Mouse (Mus musculus) MEL (cell line): ENCODE measurements around the gene Tox2. TPM values are rescaled to one million over a fixed set of nuclear protein-coding genes. Genes with fewer than 3 reads are reported as not detected.

Source experiments
- DNase-seq: peaks from one replicate; pipeline ENCODE4 v3.0.0; 2011; ENCODE audit warnings: low read depth, low spot score
- H3K27ac ChIP-seq: 2 replicates; pipeline ENCODE4 v1.5.1; 2012; ENCODE audit warnings: low read depth, mild to moderate bottlenecking, control low read depth, low read length, moderate library complexity; ENCODE audit not compliant: control insufficient read depth
- H3K27me3 ChIP-seq, 2 experiments: fragments of 150-350 bp in 1 of 2; sonication (generic) in 1 of 2; 2 replicates each; pipeline ENCODE4 v1.6.1; 2012; ENCODE audit warnings: low read length in 2 of 2, mild to moderate bottlenecking in 2 of 2, improper control_type of control experiment in 1 of 2, moderate library complexity in 1 of 2; ENCODE audit not compliant: insufficient read depth in 2 of 2, control insufficient read depth in 1 of 2
- H3K36me3 ChIP-seq, 2 experiments: 2 replicates each; pipeline ENCODE4 v1.6.1; 2012 to 2014; ENCODE audit warnings: low read length in 2 of 2, improper control_type of control experiment in 1 of 2, inconsistent platforms in 1 of 2, mild to moderate bottlenecking in 1 of 2; ENCODE audit not compliant: insufficient read depth in 2 of 2, control insufficient read depth in 1 of 2
- H3K4me1 ChIP-seq, 2 experiments: fragments of 150-350 bp in 1 of 2; sonication (generic) in 1 of 2; 2 replicates each; pipeline ENCODE4 v1.6.1; 2012; ENCODE audit warnings: low read length in 2 of 2, improper control_type of control experiment in 1 of 2, mild to moderate bottlenecking in 1 of 2; ENCODE audit not compliant: insufficient read depth in 2 of 2, control insufficient read depth in 1 of 2
- H3K4me3 ChIP-seq, 2 experiments: fragments of 150-350 bp in 1 of 2; sonication (generic) in 1 of 2; 2 replicates each; pipeline ENCODE4 v1.5.1; 2012; ENCODE audit warnings: low read depth in 2 of 2, low read length in 2 of 2, mild to moderate bottlenecking in 2 of 2, moderate library complexity in 2 of 2, control low read depth in 1 of 2, improper control_type of control experiment in 1 of 2; ENCODE audit not compliant: control insufficient read depth in 1 of 2, insufficient read depth in 1 of 2
- H3K79me2 ChIP-seq: 2 replicates; pipeline ENCODE4 v1.6.1; 2012; ENCODE audit warnings: mild to moderate bottlenecking, low read length, moderate library complexity; ENCODE audit not compliant: control insufficient read depth, poor library complexity, insufficient read depth
- H3K9ac ChIP-seq: 2 replicates; pipeline ENCODE4 v1.6.1; 2012; ENCODE audit warnings: low read depth, mild to moderate bottlenecking, control low read depth, low read length, moderate library complexity; ENCODE audit not compliant: control insufficient read depth, poor library complexity, severe bottlenecking
- H3K9me3 ChIP-seq: fragments of 150-350 bp; sonication (generic); replicated peaks from 2 replicates; pipeline ENCODE4 v1.6.1; 2012; ENCODE audit warnings: mild to moderate bottlenecking, low read length, improper control_type of control experiment, moderate library complexity; ENCODE audit not compliant: insufficient read depth
- BHLHE40 ChIP-seq: IDR thresholded peaks from 2 replicates; pipeline ENCODE4 v1.6.1; 2012; ENCODE audit warnings: low read depth, mild to moderate bottlenecking, inconsistent platforms, low read length, improper control_type of control experiment, borderline replicate concordance
- CTCF ChIP-seq, 3 experiments: IDR thresholded peaks in 2 of 3; conservative IDR thresholded peaks in 1 of 3; 2 replicates each; pipeline ENCODE4 v1.5.1; 2011 to 2012; ENCODE audit warnings: low read length in 3 of 3, low read depth in 2 of 3, mild to moderate bottlenecking in 2 of 3, improper control_type of control experiment in 1 of 3, inconsistent platforms in 1 of 3, mixed read lengths in 1 of 3, moderate library complexity in 1 of 3; ENCODE audit not compliant: control insufficient read depth in 1 of 3, insufficient read depth in 1 of 3, poor library complexity in 1 of 3, severe bottlenecking in 1 of 3
- E2F4 ChIP-seq: IDR thresholded peaks from 2 replicates; pipeline ENCODE4 v1.6.1; 2011; ENCODE audit warnings: low read depth, low read length, improper control_type of control experiment, borderline replicate concordance
- ELF1 ChIP-seq: IDR thresholded peaks from 2 replicates; pipeline ENCODE4 v1.6.1; 2014; ENCODE audit warnings: low read depth, mild to moderate bottlenecking, inconsistent platforms, low read length, improper control_type of control experiment, moderate library complexity
- EP300 ChIP-seq, 2 experiments: IDR thresholded peaks; 2 replicates each; pipeline ENCODE4 v1.6.1; 2011; ENCODE audit warnings: improper control_type of control experiment in 2 of 2, low read length in 2 of 2, low read depth in 1 of 2, mild to moderate bottlenecking in 1 of 2
- ETS1 ChIP-seq: IDR thresholded peaks from 2 replicates; pipeline ENCODE4 v1.6.1; 2012; ENCODE audit warnings: low read depth, mild to moderate bottlenecking, inconsistent platforms, low read length, improper control_type of control experiment, moderate library complexity
- GABPA ChIP-seq: IDR thresholded peaks from 2 replicates; pipeline ENCODE4 v1.6.1; 2012; ENCODE audit warnings: low read depth, mild to moderate bottlenecking, inconsistent platforms, low read length, improper control_type of control experiment, moderate library complexity
- GATA1 ChIP-seq: IDR thresholded peaks from 2 replicates; pipeline ENCODE4 v1.6.1; 2011; ENCODE audit warnings: low read depth, low read length, improper control_type of control experiment
- JUND ChIP-seq: IDR thresholded peaks from 2 replicates; pipeline ENCODE4 v1.6.1; 2011; ENCODE audit warnings: low read depth, mild to moderate bottlenecking, improper control_type of control experiment, low read length
- KAT2A ChIP-seq: conservative IDR thresholded peaks from 2 replicates; pipeline ENCODE4 v1.6.1; 2012; ENCODE audit warnings: low read depth, low read length, improper control_type of control experiment, inconsistent platforms
- MAFK ChIP-seq: IDR thresholded peaks from 2 replicates; pipeline ENCODE4 v1.6.1; 2011; ENCODE audit warnings: low read depth, mild to moderate bottlenecking, low read length, improper control_type of control experiment, borderline replicate concordance
- MAX ChIP-seq: IDR thresholded peaks from 2 replicates; pipeline ENCODE4 v1.6.1; 2011; ENCODE audit warnings: low read length, improper control_type of control experiment
- MAZ ChIP-seq: IDR thresholded peaks from 2 replicates; pipeline ENCODE4 v1.6.1; 2012; ENCODE audit warnings: low read depth, mild to moderate bottlenecking, inconsistent platforms, low read length, improper control_type of control experiment
- MXI1 ChIP-seq: IDR thresholded peaks from 2 replicates; pipeline ENCODE4 v1.6.1; 2011; ENCODE audit warnings: mild to moderate bottlenecking, low read depth, low read length, improper control_type of control experiment
- MYB ChIP-seq: IDR thresholded peaks from 2 replicates; pipeline ENCODE4 v1.6.1; 2011; ENCODE audit warnings: mild to moderate bottlenecking, low read depth, low read length, improper control_type of control experiment
- NRF1 ChIP-seq: IDR thresholded peaks from 2 replicates; pipeline ENCODE4 v1.6.1; 2014; ENCODE audit warnings: low read depth, mild to moderate bottlenecking, inconsistent platforms, low read length, improper control_type of control experiment, moderate library complexity; ENCODE audit not compliant: poor library complexity, insufficient read depth, severe bottlenecking
- POLR2A ChIP-seq, 2 experiments: IDR thresholded peaks; 2 replicates each; pipeline ENCODE4 v1.6.1; 2011 to 2012; ENCODE audit warnings: low read length in 2 of 2, mild to moderate bottlenecking in 2 of 2, control low read depth in 1 of 2, improper control_type of control experiment in 1 of 2, low read depth in 1 of 2, moderate library complexity in 1 of 2; ENCODE audit not compliant: control insufficient read depth in 1 of 2, insufficient read depth in 1 of 2, poor library complexity in 1 of 2
- POLR2AphosphoS2 ChIP-seq: IDR thresholded peaks from 2 replicates; pipeline ENCODE4 v1.6.1; 2011; ENCODE audit warnings: low read length, improper control_type of control experiment
- RAD21 ChIP-seq: IDR thresholded peaks from 2 replicates; pipeline ENCODE4 v1.6.1; 2011; ENCODE audit warnings: mild to moderate bottlenecking, low read depth, low read length, improper control_type of control experiment
- SMC3 ChIP-seq: IDR thresholded peaks from 2 replicates; pipeline ENCODE4 v1.6.1; 2011; ENCODE audit warnings: low read depth, low read length, improper control_type of control experiment
- TAL1 ChIP-seq: IDR thresholded peaks from 2 replicates; pipeline ENCODE4 v1.6.1; 2012; ENCODE audit warnings: mild to moderate bottlenecking, inconsistent platforms, low read length, moderate library complexity, mixed read lengths
- TCF12 ChIP-seq: IDR thresholded peaks from 2 replicates; pipeline ENCODE4 v1.6.1; 2014; ENCODE audit warnings: low read depth, mild to moderate bottlenecking, inconsistent platforms, low read length, improper control_type of control experiment, moderate library complexity
- UBTF ChIP-seq: IDR thresholded peaks from 2 replicates; pipeline ENCODE4 v1.6.1; 2012; ENCODE audit warnings: low read depth, mild to moderate bottlenecking, inconsistent platforms, low read length, improper control_type of control experiment, moderate library complexity, borderline replicate concordance; ENCODE audit not compliant: insufficient read depth
- USF1 ChIP-seq: IDR thresholded peaks from 2 replicates; pipeline ENCODE4 v1.6.1; 2014; ENCODE audit warnings: low read depth, mild to moderate bottlenecking, inconsistent platforms, low read length, improper control_type of control experiment, moderate library complexity
- USF2 ChIP-seq, 2 experiments: IDR thresholded peaks; 2 replicates each; pipeline ENCODE4 v1.6.1; 2011 to 2012; ENCODE audit warnings: improper control_type of control experiment in 2 of 2, low read length in 2 of 2, borderline replicate concordance in 1 of 2, inconsistent platforms in 1 of 2, low read depth in 1 of 2, mild to moderate bottlenecking in 1 of 2; ENCODE audit not compliant: insufficient read depth in 1 of 2
- ZC3H11A ChIP-seq: IDR thresholded peaks from 2 replicates; pipeline ENCODE4 v1.6.1; 2012; ENCODE audit warnings: low read depth, mild to moderate bottlenecking, inconsistent platforms, low read length, improper control_type of control experiment
- ZKSCAN1 ChIP-seq: IDR thresholded peaks from 2 replicates; pipeline ENCODE4 v1.6.1; 2012; ENCODE audit warnings: low read depth, mild to moderate bottlenecking, inconsistent platforms, low read length, improper control_type of control experiment, moderate library complexity
- ZMIZ1 ChIP-seq: IDR thresholded peaks from 2 replicates; pipeline ENCODE4 v1.6.1; 2012; ENCODE audit warnings: low read depth, mild to moderate bottlenecking, inconsistent platforms, low read length, improper control_type of control experiment, moderate library complexity
- polyA plus RNA-seq, 2 experiments: library from polyadenylated mRNA; stranded (reverse) in 1 of 2; unstranded in 1 of 2; fragments of >175 nt in 1 of 2; fragments of >200 nt in 1 of 2; gene quantifications; 2 replicates each; pipeline versions ENCODE4 v1.2.1 to v1.2.4; 2012; ENCODE audit warnings: low replicate concordance in 2 of 2, low read depth in 1 of 2; ENCODE audit not compliant: insufficient read length in 2 of 2, insufficient read depth in 1 of 2, missing spikeins in 1 of 2
- total RNA-seq: library from RNA; depleted of rRNA; stranded (reverse); fragments of 300-350 nt; gene quantifications from 2 replicates; pipeline ENCODE4 v1.2.3, GENCODE M21; 2012

Tox2 gene
- total and polyA plus RNA-seq, 3 experiments, result not detected

- no peak for DNase-seq
- Histone ChIP-seq H3K4me1 (no peaks in the 10 kb centered on the region), H3K27me3 (no peaks in the 10 kb centered on the region), H3K9ac (no peak overlapping the region), H3K9me3 (no peaks in the 10 kb centered on the region), H3K79me2 (no peaks in the 10 kb centered on the region), H3K27ac (no peak overlapping the region), H3K36me3 (no peaks in the 10 kb centered on the region)
- no peak for TF ChIP-seq USF2 (IDR thresholded peaks at IDR 0.05; ENCODE audit: borderline replicate concordance in 1 of 2, insufficient read depth in 1 of 2, low read depth in 1 of 2, low read length in 2 of 2)
- no peak for TF ChIP-seq MXI1
- TF ChIP-seq TCF12, result no peak
- no peak for TF ChIP-seq E2F4
- TF ChIP-seq ELF1, result no peak
- TF ChIP-seq MAFK, result no peak
- no peak for TF ChIP-seq POLR2A (IDR thresholded peaks at IDR 0.05; ENCODE audit: control insufficient read depth in 1 of 2, insufficient read depth in 1 of 2, low read depth in 1 of 2, low read length in 2 of 2, poor library complexity in 1 of 2)
- no peak for TF ChIP-seq USF1
- no peak for TF ChIP-seq MYB
- TF ChIP-seq JUND, result no peak
- TF ChIP-seq CTCF (IDR thresholded peaks at IDR 0.05 in 2 of 3, conservative IDR thresholded peaks at IDR 0.05 in 1 of 3; ENCODE audit: control insufficient read depth in 1 of 3, insufficient read depth in 1 of 3, low read depth in 2 of 3, low read length in 3 of 3, poor library complexity in 1 of 3, severe bottlenecking in 1 of 3), result no peak
- no peak for TF ChIP-seq BHLHE40
- TF ChIP-seq MAZ, result no peak
- no peak for TF ChIP-seq KAT2A
- no peak for TF ChIP-seq ZC3H11A
- no peak for TF ChIP-seq EP300 (IDR thresholded peaks at IDR 0.05; ENCODE audit: low read depth in 1 of 2, low read length in 2 of 2)
- TF ChIP-seq SMC3, result no peak
- TF ChIP-seq ETS1, result no peak
- TF ChIP-seq GATA1, result no peak
- TF ChIP-seq, all 39 proteins: peak for 0
- no peak overlapping the region for H3K4me3 ChIP-seq
These were observed 36.7 kb upstream of the Tox2 start for GRCm38 (mm10) chr2:163166067-163166805.

- no peak overlapping the region for H3K4me3 ChIP-seq
- TF ChIP-seq USF2 (IDR thresholded peaks at IDR 0.05; ENCODE audit: borderline replicate concordance in 1 of 2, insufficient read depth in 1 of 2, low read depth in 1 of 2, low read length in 2 of 2) (no peak), SMC3 (no peak), ETS1 (no peak), UBTF (no peak), NRF1 (no peak), CTCF (IDR thresholded peaks at IDR 0.05 in 2 of 3, conservative IDR thresholded peaks at IDR 0.05 in 1 of 3; ENCODE audit: control insufficient read depth in 1 of 3, insufficient read depth in 1 of 3, low read depth in 2 of 3, low read length in 3 of 3, poor library complexity in 1 of 3, severe bottlenecking in 1 of 3) (no peak), POLR2AphosphoS2 (no peak), MAX (no peak), JUND (no peak), RAD21 (no peak), ZKSCAN1 (no peak), BHLHE40 (no peak), TAL1 (no peak), MAFK (no peak), E2F4 (no peak), GABPA (no peak), POLR2A (IDR thresholded peaks at IDR 0.05; ENCODE audit: control insufficient read depth in 1 of 2, insufficient read depth in 1 of 2, low read depth in 1 of 2, low read length in 2 of 2, poor library complexity in 1 of 2) (no peak), GATA1 (no peak), ZMIZ1 (no peak)
- H3K27ac ChIP-seq, result no peak overlapping the region
- H3K36me3 ChIP-seq, result no peaks in the 10 kb centered on the region
- H3K9me3 ChIP-seq, result no peaks in the 10 kb centered on the region
- no peak for DNase-seq
- H3K27me3 ChIP-seq, result no peaks in the 10 kb centered on the region
- no peak overlapping the region for H3K9ac ChIP-seq
- H3K79me2 ChIP-seq, result no peaks in the 10 kb centered on the region
- no peaks in the 10 kb centered on the region for H3K4me1 ChIP-seq
These were observed 31.0 kb upstream of the Tox2 start for GRCm38 (mm10) chr2:163171891-163172290.
